Mouse (Mus musculus) stomach, embryonic 16.5 days (tissue): ENCODE results near the gene Dgkh. TPM values are rescaled to one million over a fixed set of nuclear protein-coding genes. Genes with fewer than 3 reads are reported as not detected.
A peak's percentile ranks its signal among the peaks of the same experiment; 100 is the strongest.

ENCODE experiments used
- ATAC-seq: fragments of 200-750 bp; cut with Nextera tagmentation; 2 replicates; pipeline ENCODE4 v1.8.0; 2017; ENCODE audit warnings: moderate number of reproducible peaks, moderate TSS enrichment; ENCODE audit not compliant: insufficient read depth, low FRiP score
- H3K27ac ChIP-seq: fragments of 300-500 bp; sonication (generic); 2 replicates; pipeline ENCODE4 v1.5.1; 2014; ENCODE audit warnings: low read length
- H3K27me3 ChIP-seq: fragments of 300-500 bp; sonication (generic); 2 replicates; pipeline ENCODE4 v1.6.1; 2014; ENCODE audit warnings: low read length, control low read depth, mixed read lengths; ENCODE audit not compliant: control insufficient read depth, insufficient read depth
- H3K36me3 ChIP-seq: fragments of 300-500 bp; sonication (generic); 2 replicates; pipeline ENCODE4 v1.6.1; 2014; ENCODE audit warnings: low read length; ENCODE audit not compliant: control insufficient read depth, insufficient read depth
- H3K4me1 ChIP-seq: fragments of 300-500 bp; sonication (generic); 2 replicates; pipeline ENCODE4 v1.6.1; 2014; ENCODE audit warnings: low read length, control low read depth, mixed read lengths; ENCODE audit not compliant: control insufficient read depth, insufficient read depth
- H3K4me2 ChIP-seq: fragments of 300-500 bp; sonication (generic); 2 replicates; pipeline ENCODE4 v1.6.1; 2014; ENCODE audit warnings: low read depth, low read length, mixed read lengths
- H3K4me3 ChIP-seq: fragments of 300-500 bp; sonication (generic); replicated peaks from 2 replicates; pipeline ENCODE4 v1.5.1; 2014; ENCODE audit warnings: mild to moderate bottlenecking, low read length
- H3K9ac ChIP-seq: fragments of 300-500 bp; sonication (generic); 2 replicates; pipeline ENCODE4 v1.6.1; 2014; ENCODE audit warnings: low read length
- H3K9me3 ChIP-seq: fragments of 300-500 bp; sonication (generic); replicated peaks from 2 replicates; pipeline ENCODE4 v1.6.1; 2016; ENCODE audit warnings: low read length, control low read depth; ENCODE audit not compliant: control insufficient read depth
- WGBS: fragments of 180-500 bp; shearing (Covaris S2); extraction: QIAGEN DNeasy Blood & Tissue Kit; methylation state at CpG from one replicate; pipeline ENCODE4 v1.1.7; 2014; 5-methylcytosine and 5-hydroxymethylcytosine counted together
- polyA plus RNA-seq: library from polyadenylated mRNA; unstranded; fragments of >200 nt; fragmentation: Nextera tagmentation; extraction: Ambion mirVana; gene quantifications from 2 replicates; pipeline ENCODE4 v1.2.1, GENCODE M21; 2015

Gene Dgkh
- polyA plus RNA-seq, 1 experiment from 2014 or later = 1.5 TPM

GRCm38 (mm10) chr14:78703361-78703760 is 29.2 kb downstream of the Dgkh start:
- Histone ChIP-seq H3K4me1 (peaks cover 19% of the 10 kb centered on the region), H3K27ac (no peak overlapping the region), H3K36me3 (no peaks in the 10 kb centered on the region), H3K9ac (no peak overlapping the region), H3K9me3 (no peaks in the 10 kb centered on the region), H3K4me3 (no peak overlapping the region), H3K4me2 (no peak overlapping the region), H3K27me3 (no peaks in the 10 kb centered on the region)
- WGBS = 81% methylated on average over 6 of the region's 6 CpGs
- ATAC-seq = no peak

GRCm38 (mm10) chr14:78702048-78702447 is 30.5 kb downstream of the Dgkh start:
- WGBS = 53% methylated on average over 4 of the region's 4 CpGs
- Histone ChIP-seq H3K27me3 (no peaks in the 10 kb centered on the region), H3K27ac (peak overlapping the region; percentile 57; the same call in 1 of the 2 replicates), H3K4me3 (no peak overlapping the region), H3K9me3 (no peaks in the 10 kb centered on the region), H3K4me2 (no peak overlapping the region), H3K4me1 (peaks cover 19% of the 10 kb centered on the region), H3K36me3 (no peaks in the 10 kb centered on the region), H3K9ac (no peak overlapping the region)
- 0 out of 2 replicates have a peak, but pooled peaks have one; percentile 22 for ATAC-seq

GRCm38 (mm10) chr14:78701501-78701900 is 31.1 kb downstream of the Dgkh start:
- ATAC-seq = no peak
- Histone ChIP-seq H3K27ac (peak overlapping the region; percentile 40), H3K4me2 (no peak overlapping the region)

GRCm38 (mm10) chr14:78701087-78701486 is 31.5 kb downstream of the Dgkh start:
- Histone ChIP-seq H3K36me3 (no peaks in the 10 kb centered on the region), H3K27me3 (no peaks in the 10 kb centered on the region), H3K4me2 (peak overlapping the region; percentile 12; the same call in 1 of the 2 replicates), H3K27ac (peak overlapping the region; percentile 40), H3K9me3 (no peaks in the 10 kb centered on the region), H3K4me3 (no peak overlapping the region), H3K9ac (no peak overlapping the region), H3K4me1 (peaks cover 19% of the 10 kb centered on the region)
- 37% methylated on average over 9 of the region's 9 CpGs for WGBS
- ATAC-seq = no peak

More at GRCm38 (mm10) chr14:78701501-78701900, 31.1 kb downstream of the Dgkh start:
- Histone ChIP-seq H3K9ac (no peak overlapping the region), H3K4me3 (no peak overlapping the region), H3K4me1 (peaks cover 19% of the 10 kb centered on the region), H3K36me3 (no peaks in the 10 kb centered on the region), H3K27me3 (no peaks in the 10 kb centered on the region), H3K9me3 (no peaks in the 10 kb centered on the region)
- 46% methylated on average over 8 of the region's 8 CpGs for WGBS

- WGBS = 56% methylated on average over 3 of the region's 3 CpGs
- H3K9me3 ChIP-seq = no peaks in the 10 kb centered on the region
- ATAC-seq = peak; percentile 64; the same call in 1 of the 2 replicates
- no peak overlapping the region for H3K9ac ChIP-seq
- H3K27me3 ChIP-seq = no peaks in the 10 kb centered on the region
- no peak overlapping the region for H3K4me2 ChIP-seq
- H3K36me3 ChIP-seq = no peaks in the 10 kb centered on the region
- peak overlapping the region; percentile 43; the same call in 1 of the 2 replicates for H3K27ac ChIP-seq
- peaks cover 19% of the 10 kb centered on the region for H3K4me1 ChIP-seq
- H3K4me3 ChIP-seq = no peak overlapping the region
Observed at GRCm38 (mm10) chr14:78699634-78700033, 32.9 kb downstream of the Dgkh start.

- H3K27me3 ChIP-seq = no peaks in the 10 kb centered on the region
- H3K27ac ChIP-seq = no peak overlapping the region
- no peak overlapping the region for H3K9ac ChIP-seq
- H3K9me3 ChIP-seq = no peaks in the 10 kb centered on the region
- 67% methylated on average over 5 of the region's 5 CpGs for WGBS
- peaks cover 19% of the 10 kb centered on the region for H3K4me1 ChIP-seq
- H3K36me3 ChIP-seq = no peaks in the 10 kb centered on the region
- no peak for ATAC-seq
- no peak overlapping the region for H3K4me2 ChIP-seq
- no peak overlapping the region for H3K4me3 ChIP-seq
Observed at GRCm38 (mm10) chr14:78699196-78699595, 33.4 kb downstream of the Dgkh start.

GRCm38 (mm10) chr14:78694121-78694520 is 38.5 kb downstream of the Dgkh start:
- no peak overlapping the region for H3K4me2 ChIP-seq
- no peak overlapping the region for H3K9ac ChIP-seq
- ATAC-seq = no peak
- no peak overlapping the region for H3K27ac ChIP-seq
- 0 out of 2 replicates have a peak, but pooled peaks cover 2% of the 10 kb centered on the region for H3K4me1 ChIP-seq
- WGBS = 89% methylated on average over 8 of the region's 8 CpGs
- H3K9me3 ChIP-seq = no peaks in the 10 kb centered on the region
- H3K4me3 ChIP-seq = no peak overlapping the region
- H3K27me3 ChIP-seq = no peaks in the 10 kb centered on the region
- no peaks in the 10 kb centered on the region for H3K36me3 ChIP-seq

- no peaks in the 10 kb centered on the region for H3K9me3 ChIP-seq
- ATAC-seq = no peak
- no peak overlapping the region for H3K9ac ChIP-seq
- no peak overlapping the region for H3K27ac ChIP-seq
- H3K36me3 ChIP-seq = no peaks in the 10 kb centered on the region
- no peaks in the 10 kb centered on the region for H3K4me1 ChIP-seq
- no peak overlapping the region for H3K4me2 ChIP-seq
- H3K27me3 ChIP-seq = no peaks in the 10 kb centered on the region
- 45% methylated on average over 4 of the region's 4 CpGs for WGBS
- H3K4me3 ChIP-seq = no peak overlapping the region
Observed at GRCm38 (mm10) chr14:78692602-78693001, 40.0 kb downstream of the Dgkh start.

GRCm38 (mm10) chr14:78691926-78692487 is 40.6 kb downstream of the Dgkh start:
- Histone ChIP-seq H3K27ac (no peak overlapping the region), H3K4me3 (no peak overlapping the region), H3K4me1 (no peaks in the 10 kb centered on the region), H3K9me3 (no peaks in the 10 kb centered on the region), H3K36me3 (no peaks in the 10 kb centered on the region), H3K27me3 (no peaks in the 10 kb centered on the region), H3K4me2 (no peak overlapping the region), H3K9ac (no peak overlapping the region)
- 60% methylated on average over 5 of the region's 5 CpGs for WGBS
- no peak for ATAC-seq
